Mouse (Mus musculus) G1E-ER4 (cell line): ENCODE measurements around the gene Syt17. TPM values are rescaled to one million over a fixed set of nuclear protein-coding genes. Genes with fewer than 3 reads are reported as not detected.

Source experiments
- GATA1 ChIP-seq: IDR thresholded peaks from one replicate; pipeline ENCODE4 v1.8.0; 2012; ENCODE audit warnings: low read length, inconsistent platforms
- polyA plus RNA-seq: library from polyadenylated mRNA; stranded (reverse); fragments of >175 nt; gene quantifications from 2 replicates; pipeline ENCODE4 v1.2.3, GENCODE M21; 2012

Gene Syt17
- polyA plus RNA-seq, 1 experiment, result not detected

- TF ChIP-seq GATA1, result no peak
Observed at GRCm38 (mm10) chr7:118476428-118476827, 28.4 kb upstream of the Syt17 start.

- no peak for TF ChIP-seq GATA1
Observed at GRCm38 (mm10) chr7:118475008-118475705, 27.1 kb upstream of the Syt17 start.

GRCm38 (mm10) chr7:118472886-118473285 is 24.9 kb upstream of the Syt17 start:
- TF ChIP-seq GATA1, result no peak

- no peak for TF ChIP-seq GATA1
Observed at GRCm38 (mm10) chr7:118468060-118468459, 20.0 kb upstream of the Syt17 start.

GRCm38 (mm10) chr7:118464432-118464831 is 16.4 kb upstream of the Syt17 start:
- no peak for TF ChIP-seq GATA1

GRCm38 (mm10) chr7:118462818-118463762 is 15.1 kb upstream of the Syt17 start:
- TF ChIP-seq GATA1, result no peak

- TF ChIP-seq GATA1, result no peak
Observed at GRCm38 (mm10) chr7:118461400-118462136, 13.5 kb upstream of the Syt17 start.

GRCm38 (mm10) chr7:118453722-118454121 is 5.7 kb upstream of the Syt17 start:
- TF ChIP-seq GATA1, result no peak

GRCm38 (mm10) chr7:118452940-118453339 is 4.9 kb upstream of the Syt17 start:
- TF ChIP-seq GATA1, result no peak

- no peak for TF ChIP-seq GATA1
Observed at GRCm38 (mm10) chr7:118447291-118448133, 510 bp downstream of the Syt17 start.

GRCm38 (mm10) chr7:118443895-118444485 is 4.0 kb downstream of the Syt17 start:
- no peak for TF ChIP-seq GATA1

GRCm38 (mm10) chr7:118443371-118443770 is 4.7 kb downstream of the Syt17 start:
- no peak for TF ChIP-seq GATA1

GRCm38 (mm10) chr7:118441535-118441934 is 6.5 kb downstream of the Syt17 start:
- no peak for TF ChIP-seq GATA1

GRCm38 (mm10) chr7:118437101-118437802 is 10.8 kb downstream of the Syt17 start:
- no peak for TF ChIP-seq GATA1
